Mouse (Mus musculus) Patski (cell line): ENCODE data around the gene Zfp967. TPM values are rescaled to one million over a fixed set of nuclear protein-coding genes. Genes with fewer than 3 reads are reported as not detected.
"Not testable (repeated sequence)": the region's sequence is repeated elsewhere in the genome, so short reads cannot be mapped to it uniquely, and the experiment has no call there.

Source experiments
- ATAC-seq: fragments of 100-300 bp; one replicate; pipeline ENCODE4 v1.8.0; 2021
- CTCF ChIA-PET: fragments of 350-600 bp; sonication (Branson Sonifier 250); formaldehyde crosslinking; loops from one replicate; lab custom pipeline; 2022; ENCODE audit warnings: inconsistent platforms; lab: Charles Lee
- POLR2A ChIA-PET: fragments of 350-600 bp; sonication (Branson Sonifier 250); formaldehyde crosslinking; loops from one replicate; lab custom pipeline; 2022; ENCODE audit warnings: antibody characterized with exemption, inconsistent platforms; lab: Charles Lee
- DNase-seq: peaks from one replicate; pipeline ENCODE4 v3.0.0-alpha.2; 2011; ENCODE audit warnings: low read depth, low spot score
- H3K27me3 ChIP-seq: fragments of 371-371 bp; one replicate; pipeline ENCODE4 v1.5.1; 2021
- in situ Hi-C: fragments of 300-500 bp; cut with MboI; formaldehyde crosslinking; loops from 3 replicates; pipeline ENCODE4 v1.11.1; 2018; ENCODE audit warnings: low pct_unique_long_range_greater_than_20kb, mixed read lengths
- polyA plus RNA-seq: library from polyadenylated mRNA; unstranded; gene quantifications from one replicate; pipeline ENCODE4 v1.2.3, GENCODE M21; 2021

Zfp967 gene
- not detected for polyA plus RNA-seq

GRCm38 (mm10) chr2:176520756-176521155 lies at the start of gene Zfp967:
Gene Zfp967, plus strand, starts transcription at chr2:176521056.
- H3K27me3 ChIP-seq, POLR2A ChIA-PET, CTCF ChIA-PET, ATAC-seq, DNase-seq, in situ Hi-C loops: not testable (repeated sequence)

GRCm38 (mm10) chr2:176486683-176487082 lies 34.2 kb upstream of the Zfp967 start, which contains the start of gene Gm14434:
Gene Gm14434, minus strand, starts transcription at chr2:176486783.
- ATAC-seq, POLR2A ChIA-PET, CTCF ChIA-PET, in situ Hi-C loops, H3K27me3 ChIP-seq, DNase-seq: not testable (repeated sequence)

Other genes with a start within 250 kb of the Zfp967 start
- not detected for gene Gm11009, start 201.6 kb upstream of the Zfp967 start, polyA plus RNA-seq
- 6.4 TPM for gene Gm14435, start 97.5 kb upstream of the Zfp967 start, polyA plus RNA-seq
- 5.7 TPM for gene Gm14434, start 34.3 kb upstream of the Zfp967 start, polyA plus RNA-seq
- 1.0 TPM for gene Gm14308, start 115.3 kb downstream of the Zfp967 start, polyA plus RNA-seq
- gene Zfp973, start 149.5 kb downstream of the Zfp967 start, polyA plus RNA-seq = 10.0 TPM
- 22.3 TPM for gene Gm14305, start 187.3 kb downstream of the Zfp967 start, polyA plus RNA-seq